Mouse (Mus musculus): ENCODE measurements around the gene Fitm1. TPM values are rescaled to one million over a fixed set of nuclear protein-coding genes. Genes with fewer than 3 reads are reported as not detected.

Fitm1 gene
- polyA plus RNA-seq, 1 experiment from 2014 or later: 1.3 TPM

- DNase-seq (ENCODE audit: low spot score) (no peak), ATAC-seq (no peak)
- Histone ChIP-seq H3K27me3 (replicated peaks; ENCODE audit: insufficient read depth, low read length) (no peaks in the 10 kb centered on the region), H3K9ac (replicated peaks; ENCODE audit: low read depth) (no peak overlapping the region), H3K4me3 (ENCODE audit: low read depth, low read length) (no peak overlapping the region), H3K4me1 (ENCODE audit: insufficient read depth, low read depth, low read length) (peaks cover 5% of the 10 kb centered on the region), H3K4me2 (replicated peaks; ENCODE audit: low read depth, low read length) (no peak overlapping the region), H3K27ac (ENCODE audit: low read length) (no peak overlapping the region), H3K9me3 (ENCODE audit: low read length) (no peaks in the 10 kb centered on the region), H3K36me3 (ENCODE audit: insufficient read depth, low read length) (peaks cover 35% of the 10 kb centered on the region)
- TF ChIP-seq EP300 (IDR thresholded peaks at IDR 0.05) (no peak), CTCF (IDR thresholded peaks at IDR 0.05) (no peak)
- WGBS: 100% methylated on average over 6 of the region's 6 CpGs
Measured at GRCm38 (mm10) chr14:55608339-55608738, 32.9 kb downstream of the Fitm1 start.

GRCm38 (mm10) chr14:55613346-55613745, 37.9 kb downstream of the Fitm1 start:
- Histone ChIP-seq H3K4me3 (ENCODE audit: low read depth, low read length) (no peak overlapping the region), H3K27me3 (replicated peaks; ENCODE audit: insufficient read depth, low read length) (no peaks in the 10 kb centered on the region), H3K4me2 (replicated peaks; ENCODE audit: low read depth, low read length) (no peak overlapping the region), H3K9me3 (ENCODE audit: low read length) (no peaks in the 10 kb centered on the region), H3K9ac (replicated peaks; ENCODE audit: low read depth) (no peak overlapping the region), H3K27ac (ENCODE audit: low read length) (no peak overlapping the region), H3K36me3 (ENCODE audit: insufficient read depth, low read length) (peaks cover 15% of the 10 kb centered on the region), H3K4me1 (ENCODE audit: insufficient read depth, low read depth, low read length) (no peaks in the 10 kb centered on the region; the same call in 1 of the 2 replicates)
- WGBS: 43% methylated on average over 6 of the region's 6 CpGs
- ATAC-seq (no peak), DNase-seq (ENCODE audit: low spot score) (no peak)
- TF ChIP-seq EP300 (IDR thresholded peaks at IDR 0.05): no peak
- no peak for TF ChIP-seq CTCF (IDR thresholded peaks at IDR 0.05)

- peak; percentile 64 for DNase-seq (ENCODE audit: low spot score)
- H3K9me3 ChIP-seq (ENCODE audit: low read length): no peaks in the 10 kb centered on the region
- no peak overlapping the region for H3K4me2 ChIP-seq (replicated peaks; ENCODE audit: low read depth, low read length)
- peak; percentile 70 for ATAC-seq
- no peak overlapping the region for H3K4me3 ChIP-seq (ENCODE audit: low read depth, low read length)
- no peaks in the 10 kb centered on the region for H3K27me3 ChIP-seq (replicated peaks; ENCODE audit: insufficient read depth, low read length)
- H3K4me1 ChIP-seq (ENCODE audit: insufficient read depth, low read depth, low read length): no peaks in the 10 kb centered on the region; the same call in 1 of the 2 replicates
- H3K36me3 ChIP-seq (ENCODE audit: insufficient read depth, low read length): peaks cover 2% of the 10 kb centered on the region; the same call in 1 of the 2 replicates
- no peak overlapping the region for H3K9ac ChIP-seq (replicated peaks; ENCODE audit: low read depth)
- peak overlapping the region; percentile 44; the same call in 1 of the 2 replicates for H3K27ac ChIP-seq (ENCODE audit: low read length)
- TF ChIP-seq CTCF (IDR thresholded peaks at IDR 0.05) (no peak), EP300 (IDR thresholded peaks at IDR 0.05) (peak; percentile 94)
- WGBS: 64% methylated on average over 7 of the region's 7 CpGs
Measured at GRCm38 (mm10) chr14:55614565-55615178, 39.3 kb downstream of the Fitm1 start.

- no peak for ATAC-seq
- no peak overlapping the region for H3K27ac ChIP-seq (ENCODE audit: low read length)
Measured at GRCm38 (mm10) chr14:55615876-55616275, 40.5 kb downstream of the Fitm1 start.

GRCm38 (mm10) chr14:55616844-55617243, 41.4 kb downstream of the Fitm1 start:
- H3K9ac ChIP-seq (replicated peaks; ENCODE audit: low read depth): no peak overlapping the region
- no peaks in the 10 kb centered on the region for H3K9me3 ChIP-seq (ENCODE audit: low read length)
- 72% methylated on average over 2 of the region's 2 CpGs for whole genome bisulfite sequencing
- H3K27ac ChIP-seq (ENCODE audit: low read length): no peak overlapping the region
- H3K36me3 ChIP-seq (ENCODE audit: insufficient read depth, low read length): no peaks in the 10 kb centered on the region
- no peak overlapping the region for H3K4me3 ChIP-seq (ENCODE audit: low read depth, low read length)
- ATAC-seq (no peak), DNase-seq (ENCODE audit: low spot score) (no peak)
- TF ChIP-seq CTCF (IDR thresholded peaks at IDR 0.05) (no peak), EP300 (IDR thresholded peaks at IDR 0.05) (no peak)
- H3K27me3 ChIP-seq (replicated peaks; ENCODE audit: insufficient read depth, low read length): no peaks in the 10 kb centered on the region
- no peak overlapping the region for H3K4me2 ChIP-seq (replicated peaks; ENCODE audit: low read depth, low read length)
- no peaks in the 10 kb centered on the region; the same call in 1 of the 2 replicates for H3K4me1 ChIP-seq (ENCODE audit: insufficient read depth, low read depth, low read length)

More at GRCm38 (mm10) chr14:55615876-55616275, 40.5 kb downstream of the Fitm1 start:
- no peak overlapping the region for H3K4me3 ChIP-seq (ENCODE audit: low read depth, low read length)
- TF ChIP-seq EP300 (IDR thresholded peaks at IDR 0.05) (no peak), CTCF (IDR thresholded peaks at IDR 0.05) (no peak)
- H3K36me3 ChIP-seq (ENCODE audit: insufficient read depth, low read length): no peaks in the 10 kb centered on the region
- peak; percentile 61 for DNase-seq (ENCODE audit: low spot score)
- H3K4me2 ChIP-seq (replicated peaks; ENCODE audit: low read depth, low read length): no peak overlapping the region
- H3K9ac ChIP-seq (replicated peaks; ENCODE audit: low read depth): no peak overlapping the region
- H3K27me3 ChIP-seq (replicated peaks; ENCODE audit: insufficient read depth, low read length): no peaks in the 10 kb centered on the region
- WGBS: 49% methylated on average over 2 of the region's 2 CpGs
- H3K4me1 ChIP-seq (ENCODE audit: insufficient read depth, low read depth, low read length): no peaks in the 10 kb centered on the region; the same call in 1 of the 2 replicates
- H3K9me3 ChIP-seq (ENCODE audit: low read length): no peaks in the 10 kb centered on the region

GRCm38 (mm10) chr14:55617822-55618221, 42.4 kb downstream of the Fitm1 start, which contains the start of gene Rec8:
Gene Rec8, plus strand, starts transcription at chr14:55618037.
- no peaks in the 10 kb centered on the region; the same call in 1 of the 2 replicates for H3K4me1 ChIP-seq (ENCODE audit: insufficient read depth, low read depth, low read length)
- H3K9ac ChIP-seq (replicated peaks; ENCODE audit: low read depth): no peak within 1 kb of the TSS
- peak within 1 kb of the TSS; percentile 48 for H3K4me2 ChIP-seq (replicated peaks; ENCODE audit: low read depth, low read length)
- H3K36me3 ChIP-seq (ENCODE audit: insufficient read depth, low read length): no peaks in the 10 kb centered on the region
- 15% methylated on average over 21 of the region's 21 CpGs for WGBS
- H3K27ac ChIP-seq (ENCODE audit: low read length): no peak within 1 kb of the TSS
- peak; percentile 53 for TF ChIP-seq CTCF (IDR thresholded peaks at IDR 0.05)
- TF ChIP-seq EP300 (IDR thresholded peaks at IDR 0.05): no peak
- H3K27me3 ChIP-seq (replicated peaks; ENCODE audit: insufficient read depth, low read length): no peaks in the 10 kb centered on the region
- DNase-seq (ENCODE audit: low spot score) (peak; percentile 87), ATAC-seq (peak; percentile 91)
- H3K4me3 ChIP-seq (ENCODE audit: low read depth, low read length): peak within 1 kb of the TSS; percentile 17; the same call in 1 of the 2 replicates
- no peaks in the 10 kb centered on the region for H3K9me3 ChIP-seq (ENCODE audit: low read length)
